ENCODE assay signal across 21 mouse cellular contexts in genomic region chr14:54382641-54383040, GRCm38 (mm10). TPM values are rescaled to one million over a fixed set of nuclear protein-coding genes. Genes with fewer than 3 reads are reported as not detected.
DNase-seq lines count a peak whose midpoint lies in the region; ATAC-seq and TF ChIP-seq lines count a peak whose summit lies in the region.
"Had no signal": no experiment of that assay in that cellular context is flagged by ENCODE, and none has a peak within 500 bp of the region (broad histone marks: within the 10 kb centered on the region; RNA-seq: fewer than 3 reads in every experiment).

No protein-coding gene starts in this region.

- H3K27me3 ChIP-seq in kidney, adult 2 months (replicated peaks; ENCODE audit: control insufficient read depth, insufficient read depth, low read length) = no peaks in the 10 kb centered on the region
- H3K27me3 ChIP-seq in liver, embryonic 15.5 days = no peaks in the 10 kb centered on the region
- H3K27me3 ChIP-seq: midbrain, embryonic 13.5 days; neural tube, embryonic 13.5 days; Patski had no signal

- no peak overlapping the region for H3K4me2 ChIP-seq in liver, embryonic 15.5 days
- H3K4me2 ChIP-seq: lung, embryonic 14.5 days; midbrain, embryonic 13.5 days; neural tube, embryonic 13.5 days had no signal

- H3K36me3 ChIP-seq in kidney, adult 2 months (ENCODE audit: control insufficient read depth, insufficient read depth, low read length) = no peaks in the 10 kb centered on the region
- no peaks in the 10 kb centered on the region; the same call in 1 of the 2 replicates for H3K36me3 ChIP-seq in liver, embryonic 15.5 days (replicated peaks)
- H3K36me3 ChIP-seq: forebrain, embryonic 10.5 days; heart, embryonic 10.5 days; hindbrain, embryonic 10.5 days; midbrain, embryonic 13.5 days; neural tube, embryonic 13.5 days had no signal

- ATAC-seq in liver, embryonic 15.5 days (ENCODE audit: insufficient read depth) = 0 out of 2 replicates have a peak, but pooled peaks have one; percentile 18
- ATAC-seq: midbrain, embryonic 13.5 days had no signal

- H3K9ac ChIP-seq in liver, embryonic 15.5 days = no peak overlapping the region
- H3K9ac ChIP-seq: lung, embryonic 14.5 days; midbrain, embryonic 13.5 days; neural tube, embryonic 13.5 days had no signal

- WGBS in kidney, adult 2 months = 67% methylated on average over 9 of the region's 9 CpGs
- 64% methylated on average over 9 of the region's 9 CpGs for WGBS in liver, embryonic 15.5 days (ENCODE audit: insufficient replicate concordance)

- no peak for TF ChIP-seq POLR2A in kidney, adult 2 months (IDR thresholded peaks at IDR 0.05; ENCODE audit: low read depth, low read length)

- no peak overlapping the region for H3K4me3 ChIP-seq in kidney, adult 2 months (ENCODE audit: insufficient read depth, low read depth, low read length)
- H3K4me3 ChIP-seq in liver, embryonic 15.5 days (replicated peaks) = no peak overlapping the region
- H3K4me3 ChIP-seq: forebrain, embryonic 10.5 days; gastrocnemius, adult 2 months; heart, embryonic 10.5 days; hindbrain, embryonic 10.5 days; midbrain, embryonic 13.5 days; neural tube, embryonic 13.5 days had no signal

- H3K9me3 ChIP-seq in liver, embryonic 15.5 days (replicated peaks) = no peaks in the 10 kb centered on the region
- H3K9me3 ChIP-seq: forebrain, embryonic 10.5 days; heart, embryonic 10.5 days; hindbrain, embryonic 10.5 days; midbrain, embryonic 13.5 days; neural tube, embryonic 13.5 days had no signal

- peaks cover 50% of the 10 kb centered on the region for H3K4me1 ChIP-seq in kidney, adult 2 months (ENCODE audit: control insufficient read depth, insufficient read depth, low read length)
- peaks cover 43% of the 10 kb centered on the region for H3K4me1 ChIP-seq in liver, embryonic 15.5 days (replicated peaks)
- H3K4me1 ChIP-seq: heart, embryonic 10.5 days; midbrain, embryonic 13.5 days; neural tube, embryonic 13.5 days had no signal

- H3K27ac ChIP-seq in kidney, adult 2 months (ENCODE audit: insufficient read depth, low read depth, low read length) = peak overlapping the region; percentile 33
- 0 out of 2 replicates have a peak overlapping the region, but pooled peaks have one; percentile 42 for H3K27ac ChIP-seq in liver, embryonic 15.5 days (replicated peaks)
- H3K27ac ChIP-seq: gastrocnemius, adult 2 months; heart, embryonic 10.5 days; hindbrain, postnatal 0 days; midbrain, embryonic 13.5 days; neural tube, embryonic 13.5 days had no signal

- DNase-seq in kidney, adult 2 months = no peak
- DNase-seq in kidney, adult 11 months = no peak
- DNase-seq in liver = no peak
- DNase-seq in ZHBTc4 (ENCODE audit: low read depth, low spot score) = peak; percentile 29
- peak; percentile 68 for DNase-seq in retina, embryonic 14.5 days (ENCODE audit: low spot score)
- DNase-seq in adrenal gland, postnatal 36 days = no peak
- DNase-seq in embryo, embryonic 11 days = no peak
- DNase-seq: adrenal gland, postnatal 14 days; cerebellum, adult 2 months; cerebellum, postnatal 36 days; gastrocnemius, adult 2 months; right cerebral cortex, postnatal 14 days had no signal

- no peak for TF ChIP-seq CTCF in kidney, adult 2 months (conservative IDR thresholded peaks at IDR 0.05; ENCODE audit: insufficient read depth, insufficient read length, low read depth, low read length)

RNA-seq across cellular contexts. Expression of gene Oxa1l, which starts 22.0 kb away (rescaled TPM):
- 153 and 182 TPM in 2 replicates for polyA plus RNA-seq in kidney, adult 2 months (2012; rRNA removed)
- polyA plus RNA-seq in liver, embryonic 15.5 days (2015; fragmentation: Nextera tagmentation; extraction: Ambion mirVana) = 16.0 and 17.2 TPM in 2 replicates
- 100 to 1,000 TPM in 1 of 2 experiments, 10 to 100 TPM in 1; 81.8 to 102 TPM for total RNA-seq in adrenal gland, postnatal 36 days (2021)

RNA-seq across cellular contexts. Expression of gene Slc7a7, which starts 34.9 kb away (rescaled TPM):
- polyA plus RNA-seq in kidney, adult 2 months (2012; rRNA removed) = 454 and 464 TPM in 2 replicates
- polyA plus RNA-seq in liver, embryonic 15.5 days (2015; fragmentation: Nextera tagmentation; extraction: Ambion mirVana) = 9.9 and 10.5 TPM in 2 replicates
- 1 to 10 TPM; 3.8 to 4.0 TPM for total RNA-seq in adrenal gland, postnatal 36 days (2021)

RNA-seq across cellular contexts. Expression of gene Mrpl52, which starts 44.1 kb away (rescaled TPM):
- polyA plus RNA-seq in kidney, adult 2 months (2012; rRNA removed) = 366 and 425 TPM in 2 replicates
- polyA plus RNA-seq in liver, embryonic 15.5 days (2015; fragmentation: Nextera tagmentation; extraction: Ambion mirVana) = 128 and 168 TPM in 2 replicates
- 100 to 1,000 TPM; 211 to 217 TPM for total RNA-seq in adrenal gland, postnatal 36 days (2021)

RNA-seq across cellular contexts. Expression of gene Mmp14, which starts 48.8 kb away (rescaled TPM):
- 37.2 and 42.1 TPM in 2 replicates for polyA plus RNA-seq in kidney, adult 2 months (2012; rRNA removed)
- 22.6 and 24.7 TPM in 2 replicates for polyA plus RNA-seq in liver, embryonic 15.5 days (2015; fragmentation: Nextera tagmentation; extraction: Ambion mirVana)
- 10 to 100 TPM; 42.2 to 54.4 TPM for total RNA-seq in adrenal gland, postnatal 36 days (2021)

Comparison
In these comparisons a context has a peak if more than half of its experiments do, and no peak if none do; other contexts are left out.
1. DNase-seq: peak in ZHBTc4 (single experiment) and retina, embryonic 14.5 days (single experiment); none in kidney, adult 2 months (single experiment), kidney, adult 11 months (single experiment), liver (single experiment), adrenal gland, postnatal 36 days (0 of 2) and embryo, embryonic 11 days (single experiment).
2. RNA of gene Slc7a7, which starts 34.9 kb away (polyA plus RNA-seq): 454 to 464 TPM in kidney, adult 2 months; 9.9 to 10.5 TPM in liver, embryonic 15.5 days; every median in the first group is over 10 times any median in the second.